Mouse (Mus musculus) forebrain, embryonic 10.5 days (tissue): ENCODE results near the gene Efna5. TPM values are rescaled to one million over a fixed set of nuclear protein-coding genes. Genes with fewer than 3 reads are reported as not detected.

ENCODE experiments used
- DNase-seq: peaks from one replicate; pipeline ENCODE4 v3.0.0-alpha.2; 2017; ENCODE audit warnings: low spot score; ENCODE audit errors: extremely low spot score
- H3K27ac ChIP-seq: fragments of 300-500 bp; sonication (generic); 2 replicates; pipeline ENCODE4 v1.5.1; 2016; ENCODE audit warnings: mild to moderate bottlenecking
- H3K27me3 ChIP-seq: fragments of 300-500 bp; sonication (generic); 2 replicates; pipeline ENCODE4 v1.6.1; 2016; ENCODE audit warnings: mild to moderate bottlenecking; ENCODE audit not compliant: poor library complexity, severe bottlenecking
- H3K36me3 ChIP-seq: fragments of 300-500 bp; sonication (generic); replicated peaks from 2 replicates; pipeline ENCODE4 v1.6.1; 2016; ENCODE audit warnings: mild to moderate bottlenecking, moderate library complexity
- H3K4me1 ChIP-seq: fragments of 300-500 bp; sonication (generic); 2 replicates; pipeline ENCODE4 v1.6.1; 2016
- H3K4me3 ChIP-seq: fragments of 300-500 bp; sonication (generic); 2 replicates; pipeline ENCODE4 v1.5.1; 2016; ENCODE audit warnings: mild to moderate bottlenecking, moderate library complexity
- H3K9me3 ChIP-seq: fragments of 300-500 bp; sonication (generic); 2 replicates; pipeline ENCODE4 v1.6.1; 2016; ENCODE audit warnings: mild to moderate bottlenecking, moderate library complexity
- WGBS: fragments of 180-500 bp; shearing (Covaris S2); methylation state at CpG from one replicate; pipeline ENCODE4 v1.1.7; 2016; 5-methylcytosine and 5-hydroxymethylcytosine counted together
- polyA plus RNA-seq: library from polyadenylated mRNA; unstranded; fragments of >200 nt; fragmentation: Nextera tagmentation; extraction: Ambion mirVana; gene quantifications from 2 replicates; pipeline ENCODE4 v1.2.1, GENCODE M21; 2016

Gene Efna5
- polyA plus RNA-seq, 1 experiment from 2014 or later: 44.9 TPM

GRCm38 (mm10) chr17:62734901-62735300 is 146.2 kb downstream of the Efna5 start:
- DNase-seq: peak; percentile 12
- peaks cover 53% of the 10 kb centered on the region for H3K4me1 ChIP-seq
- WGBS: 11% methylated on average over 10 of the region's 10 CpGs
- H3K9me3 ChIP-seq: no peaks in the 10 kb centered on the region
- no peak overlapping the region for H3K27ac ChIP-seq
- H3K36me3 ChIP-seq: no peaks in the 10 kb centered on the region
- 0 out of 2 replicates have a peak overlapping the region, but pooled peaks have one; percentile 5 for H3K4me3 ChIP-seq
- H3K27me3 ChIP-seq: peaks cover 26% of the 10 kb centered on the region

- 39% methylated on average over 4 of the region's 4 CpGs for WGBS
- no peak overlapping the region for H3K27ac ChIP-seq
- H3K4me1 ChIP-seq: peaks cover 59% of the 10 kb centered on the region
- H3K9me3 ChIP-seq: no peaks in the 10 kb centered on the region
- DNase-seq: no peak
- no peaks in the 10 kb centered on the region for H3K36me3 ChIP-seq
- peaks cover 26% of the 10 kb centered on the region for H3K27me3 ChIP-seq
- no peak overlapping the region for H3K4me3 ChIP-seq
These were observed 147.1 kb downstream of the Efna5 start for GRCm38 (mm10) chr17:62734067-62734466.

- Histone ChIP-seq H3K27ac (no peak overlapping the region), H3K36me3 (no peaks in the 10 kb centered on the region), H3K27me3 (peaks cover 16% of the 10 kb centered on the region), H3K4me3 (no peak overlapping the region), H3K9me3 (no peaks in the 10 kb centered on the region), H3K4me1 (peaks cover 59% of the 10 kb centered on the region)
- DNase-seq: no peak
- 59% methylated on average over 10 of the region's 10 CpGs for WGBS
These were observed 151.2 kb downstream of the Efna5 start for GRCm38 (mm10) chr17:62729754-62730470.

- Histone ChIP-seq H3K4me3 (0 out of 2 replicates have a peak overlapping the region, but pooled peaks have one; percentile 14), H3K9me3 (no peaks in the 10 kb centered on the region), H3K27ac (peak overlapping the region; percentile 27), H3K36me3 (no peaks in the 10 kb centered on the region), H3K4me1 (peaks cover 48% of the 10 kb centered on the region), H3K27me3 (peaks cover 16% of the 10 kb centered on the region)
- DNase-seq: no peak
- 32% methylated on average over 10 of the region's 10 CpGs for WGBS
These were observed 152.8 kb downstream of the Efna5 start for GRCm38 (mm10) chr17:62728142-62728917.

- H3K27me3 ChIP-seq: 0 out of 2 replicates have a peak, but pooled peaks cover 6% of the 10 kb centered on the region
- H3K4me3 ChIP-seq: no peak overlapping the region
- H3K27ac ChIP-seq: no peak overlapping the region
- H3K36me3 ChIP-seq: no peaks in the 10 kb centered on the region
- H3K4me1 ChIP-seq: peaks cover 54% of the 10 kb centered on the region
- WGBS: 87% methylated on average over 5 of the region's 5 CpGs
- H3K9me3 ChIP-seq: no peaks in the 10 kb centered on the region
- DNase-seq: no peak
These were observed 155.0 kb downstream of the Efna5 start for GRCm38 (mm10) chr17:62726102-62726501.

- H3K4me1 ChIP-seq: peaks cover 48% of the 10 kb centered on the region
- H3K9me3 ChIP-seq: no peaks in the 10 kb centered on the region
- H3K27me3 ChIP-seq: no peaks in the 10 kb centered on the region
- DNase-seq: no peak
- WGBS: 88% methylated on average over 5 of the region's 5 CpGs
- no peak overlapping the region for H3K27ac ChIP-seq
- H3K36me3 ChIP-seq: no peaks in the 10 kb centered on the region
- no peak overlapping the region for H3K4me3 ChIP-seq
These were observed 158.2 kb downstream of the Efna5 start for GRCm38 (mm10) chr17:62722962-62723361.

GRCm38 (mm10) chr17:62721595-62721994 is 159.5 kb downstream of the Efna5 start:
- H3K9me3 ChIP-seq: no peaks in the 10 kb centered on the region
- no peaks in the 10 kb centered on the region for H3K36me3 ChIP-seq
- DNase-seq: no peak
- 92% methylated on average over 3 of the region's 3 CpGs for WGBS
- H3K4me3 ChIP-seq: no peak overlapping the region
- peaks cover 55% of the 10 kb centered on the region for H3K4me1 ChIP-seq
- no peak overlapping the region for H3K27ac ChIP-seq
- H3K27me3 ChIP-seq: no peaks in the 10 kb centered on the region

- peaks cover 60% of the 10 kb centered on the region for H3K4me1 ChIP-seq
These were observed 160.2 kb downstream of the Efna5 start for GRCm38 (mm10) chr17:62720740-62721450.

GRCm38 (mm10) chr17:62717426-62718131 is 163.5 kb downstream of the Efna5 start:
- Histone ChIP-seq H3K27ac (0 out of 2 replicates have a peak overlapping the region, but pooled peaks have one; percentile 48), H3K36me3 (no peaks in the 10 kb centered on the region), H3K27me3 (no peaks in the 10 kb centered on the region), H3K4me1 (peaks cover 52% of the 10 kb centered on the region), H3K4me3 (no peak overlapping the region), H3K9me3 (no peaks in the 10 kb centered on the region)
- DNase-seq: no peak
- 19% methylated on average over 12 of the region's 12 CpGs for WGBS

More at GRCm38 (mm10) chr17:62720740-62721450, 160.2 kb downstream of the Efna5 start:
- H3K36me3 ChIP-seq: no peaks in the 10 kb centered on the region
- no peaks in the 10 kb centered on the region for H3K27me3 ChIP-seq
- DNase-seq: no peak
- 84% methylated on average over 20 of the region's 20 CpGs for WGBS
- no peak overlapping the region for H3K4me3 ChIP-seq
- no peak overlapping the region for H3K27ac ChIP-seq
- H3K9me3 ChIP-seq: no peaks in the 10 kb centered on the region

- 84% methylated on average over 3 of the region's 3 CpGs for WGBS
- Histone ChIP-seq H3K36me3 (no peaks in the 10 kb centered on the region), H3K27me3 (no peaks in the 10 kb centered on the region), H3K9me3 (no peaks in the 10 kb centered on the region), H3K4me3 (no peak overlapping the region), H3K4me1 (peaks cover 33% of the 10 kb centered on the region), H3K27ac (no peak overlapping the region)
- no peak for DNase-seq
These were observed 167.7 kb downstream of the Efna5 start for GRCm38 (mm10) chr17:62713455-62713854.

GRCm38 (mm10) chr17:62706418-62706817 is 174.7 kb downstream of the Efna5 start:
- H3K36me3 ChIP-seq: no peaks in the 10 kb centered on the region
- no peaks in the 10 kb centered on the region for H3K9me3 ChIP-seq
- H3K27me3 ChIP-seq: no peaks in the 10 kb centered on the region
- DNase-seq: no peak
- H3K4me3 ChIP-seq: no peak overlapping the region
- 58% methylated on average over 6 of the region's 6 CpGs for WGBS
- no peak overlapping the region for H3K27ac ChIP-seq
- peaks cover 42% of the 10 kb centered on the region for H3K4me1 ChIP-seq
